Mouse (Mus musculus) cerebellum, postnatal 4 days (tissue): Measurements from ENCODE around the gene Phospho1.

Source experiments
- DNase-seq, 2 experiments: peaks; one replicate each; pipeline ENCODE4 v3.0.0; 2022; ENCODE audit warnings: low spot score in 2 of 2, mixed read lengths in 1 of 2

The Phospho1 gene

GRCm38 (mm10) chr11:95812224-95812623 is 12.1 kb upstream of the Phospho1 start:
- DNase-seq: no peak

- no peak for DNase-seq
These were observed 10.2 kb upstream of the Phospho1 start for GRCm38 (mm10) chr11:95814101-95814500.

- DNase-seq: no peak
These were observed 9.4 kb upstream of the Phospho1 start for GRCm38 (mm10) chr11:95814857-95815256.

- DNase-seq: no peak
These were observed 8.9 kb upstream of the Phospho1 start for GRCm38 (mm10) chr11:95815412-95815811.

- no peak for DNase-seq
These were observed 5.2 kb upstream of the Phospho1 start for GRCm38 (mm10) chr11:95819138-95819537.

GRCm38 (mm10) chr11:95821511-95821910 is 2.8 kb upstream of the Phospho1 start:
- no peak for DNase-seq

- no peak for DNase-seq
These were observed 1.9 kb upstream of the Phospho1 start for GRCm38 (mm10) chr11:95822437-95822836.

GRCm38 (mm10) chr11:95824877-95825243 is 561 bp downstream of the Phospho1 start:
- DNase-seq: peak in 1 of 2 experiments; percentile 32

- no peak for DNase-seq
These were observed 1.3 kb downstream of the Phospho1 start for GRCm38 (mm10) chr11:95825625-95826024.

- no peak for DNase-seq
These were observed 2.2 kb downstream of the Phospho1 start for GRCm38 (mm10) chr11:95826317-95827167.

- no peak for DNase-seq
These were observed 2.8 kb downstream of the Phospho1 start for GRCm38 (mm10) chr11:95827168-95827447.

GRCm38 (mm10) chr11:95827464-95828085 is 3.3 kb downstream of the Phospho1 start:
- DNase-seq: peak; percentile 45 to 67

GRCm38 (mm10) chr11:95828181-95828964 is 4.1 kb downstream of the Phospho1 start:
- no peak for DNase-seq

- no peak for DNase-seq
These were observed 5.3 kb downstream of the Phospho1 start for GRCm38 (mm10) chr11:95829526-95830050.

GRCm38 (mm10) chr11:95830411-95831275 is 6.3 kb downstream of the Phospho1 start:
- no peak for DNase-seq

GRCm38 (mm10) chr11:95831276-95831619 is 6.9 kb downstream of the Phospho1 start:
- no peak for DNase-seq

- no peak for DNase-seq
These were observed 7.3 kb downstream of the Phospho1 start for GRCm38 (mm10) chr11:95831641-95832040.

GRCm38 (mm10) chr11:95832129-95833005 is 8.1 kb downstream of the Phospho1 start:
- DNase-seq: no peak

- DNase-seq: no peak
These were observed 8.8 kb downstream of the Phospho1 start for GRCm38 (mm10) chr11:95833006-95833570.

GRCm38 (mm10) chr11:95833631-95834142 is 9.4 kb downstream of the Phospho1 start:
- no peak for DNase-seq
